Mouse (Mus musculus): ENCODE data around the gene Cd164l2.

Gene Cd164l2

GRCm38 (mm10) chr4:133223875-133224274, 11.9 kb downstream of the Cd164l2 start:
- DNase-seq, result no peak

DNA sequence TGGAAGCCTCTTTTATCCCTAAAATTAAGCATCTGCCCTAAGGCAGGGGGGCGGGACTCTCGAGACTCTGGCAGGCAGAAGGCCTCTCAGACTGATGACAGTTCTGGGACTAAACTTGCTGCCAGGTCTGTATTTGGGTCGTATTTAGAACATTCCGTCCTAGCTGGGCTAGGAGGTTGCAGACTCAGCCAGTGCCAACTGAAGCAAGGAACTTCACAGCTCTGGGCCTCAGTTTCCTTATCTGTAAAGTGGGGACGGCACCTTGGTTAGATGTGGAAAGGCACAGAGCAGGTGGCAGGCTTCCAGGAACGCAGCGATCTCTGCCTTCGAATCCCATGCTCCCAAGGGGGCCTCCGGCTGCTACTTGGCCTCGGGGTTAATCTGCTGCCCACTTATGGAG, 14.1 kb downstream of the Cd164l2 start:
- DNase-seq, result no peak

GRCm38 (mm10) chr4:133227636-133228035, 15.7 kb downstream of the Cd164l2 start:
- DNase-seq, result peak in 1 of 2 experiments; percentile 53

DNA sequence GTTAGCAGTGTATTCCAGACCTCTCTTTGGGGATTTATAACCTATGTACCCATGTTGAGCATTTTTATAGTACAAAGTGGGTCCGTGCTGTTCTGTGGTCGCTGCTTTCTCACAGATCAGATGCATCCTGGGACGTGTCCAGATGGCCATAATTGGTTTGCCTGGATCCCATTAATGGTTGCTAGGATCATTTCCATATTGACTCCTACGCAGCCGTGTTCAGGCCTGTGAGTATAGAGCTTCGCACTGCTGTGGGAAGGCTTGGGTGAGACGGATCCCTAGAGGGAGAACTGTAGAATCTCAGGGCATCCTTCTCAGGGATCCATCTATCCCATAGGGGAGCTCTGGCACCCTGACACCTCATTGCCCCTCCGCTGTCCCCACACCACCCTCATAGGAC, 17.7 kb downstream of the Cd164l2 start:
- no peak for DNase-seq

GRCm38 (mm10) chr4:133233285-133233976, 21.5 kb downstream of the Cd164l2 start:
- DNase-seq, result peak; percentile 43 to 69

DNA sequence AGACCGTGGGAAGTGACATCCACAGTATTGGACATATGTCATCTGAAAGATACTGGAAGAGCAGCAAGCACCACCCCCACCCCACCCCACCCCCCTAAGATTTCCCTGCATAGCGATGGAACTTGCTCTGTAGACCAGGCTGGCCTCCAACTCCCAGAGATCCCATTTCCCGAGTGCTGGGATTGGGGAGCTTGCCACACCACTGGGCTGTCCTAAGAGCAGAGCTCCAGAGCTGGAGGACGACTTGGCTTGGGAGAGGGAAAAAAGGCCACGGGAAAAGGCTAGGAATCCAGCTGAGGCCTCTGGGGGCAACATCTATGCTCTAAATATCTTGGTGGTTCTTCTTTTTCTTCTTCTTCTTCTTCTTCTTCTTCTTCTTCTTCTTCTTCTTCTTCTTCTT, 22.8 kb downstream of the Cd164l2 start:
- DNase-seq, result no peak

DNA sequence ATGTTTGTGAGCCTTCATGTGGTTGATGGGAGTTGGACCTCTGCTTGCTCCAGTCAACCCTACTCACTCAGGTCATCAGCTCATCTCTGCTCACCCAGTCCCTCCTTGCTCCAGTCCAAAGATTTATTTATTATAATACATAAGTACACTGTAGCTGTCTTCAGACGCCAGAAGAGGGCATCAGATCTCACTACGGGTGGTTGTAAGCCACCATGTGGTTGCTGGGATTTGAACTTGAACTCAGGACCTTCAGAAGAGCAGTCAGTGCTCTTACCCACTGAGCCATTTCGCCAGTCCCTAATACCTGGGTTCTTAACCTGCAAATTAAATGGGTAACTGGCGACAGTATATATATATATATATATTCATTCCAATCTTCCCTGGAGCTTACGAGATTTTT, 23.5 kb downstream of the Cd164l2 start:
- no peak for DNase-seq

GRCm38 (mm10) chr4:133237911-133238310, 26.0 kb downstream of the Cd164l2 start:
- DNase-seq, result no peak

DNA sequence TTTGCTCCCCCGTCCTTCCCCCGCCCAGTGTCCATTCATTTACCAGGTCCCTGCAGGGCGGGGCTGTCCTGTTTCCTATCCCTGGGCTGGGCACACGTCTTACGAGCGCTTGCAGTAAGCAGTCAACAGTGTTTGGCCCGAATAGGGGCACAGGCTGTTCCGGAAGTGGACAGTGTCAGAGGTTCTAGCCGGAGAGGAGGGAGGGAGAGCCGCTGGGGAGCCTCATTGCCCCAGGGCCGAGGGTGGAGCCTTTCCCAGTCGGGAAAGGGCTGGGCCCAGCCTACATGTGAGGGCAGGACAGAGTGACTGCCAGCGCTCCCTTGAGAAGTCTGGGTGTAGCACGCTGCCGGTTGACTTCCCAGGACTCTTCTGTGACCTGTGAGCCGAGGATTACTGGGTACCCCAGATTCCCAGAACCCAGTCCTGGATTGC, 28.6 kb downstream of the Cd164l2 start, which contains the start of gene Map3k6:
Gene Map3k6 (plus strand): TSS at position 329 of the 432 bp plus-strand sequence.
- DNase-seq, result peak; percentile 61 to 75

DNA sequence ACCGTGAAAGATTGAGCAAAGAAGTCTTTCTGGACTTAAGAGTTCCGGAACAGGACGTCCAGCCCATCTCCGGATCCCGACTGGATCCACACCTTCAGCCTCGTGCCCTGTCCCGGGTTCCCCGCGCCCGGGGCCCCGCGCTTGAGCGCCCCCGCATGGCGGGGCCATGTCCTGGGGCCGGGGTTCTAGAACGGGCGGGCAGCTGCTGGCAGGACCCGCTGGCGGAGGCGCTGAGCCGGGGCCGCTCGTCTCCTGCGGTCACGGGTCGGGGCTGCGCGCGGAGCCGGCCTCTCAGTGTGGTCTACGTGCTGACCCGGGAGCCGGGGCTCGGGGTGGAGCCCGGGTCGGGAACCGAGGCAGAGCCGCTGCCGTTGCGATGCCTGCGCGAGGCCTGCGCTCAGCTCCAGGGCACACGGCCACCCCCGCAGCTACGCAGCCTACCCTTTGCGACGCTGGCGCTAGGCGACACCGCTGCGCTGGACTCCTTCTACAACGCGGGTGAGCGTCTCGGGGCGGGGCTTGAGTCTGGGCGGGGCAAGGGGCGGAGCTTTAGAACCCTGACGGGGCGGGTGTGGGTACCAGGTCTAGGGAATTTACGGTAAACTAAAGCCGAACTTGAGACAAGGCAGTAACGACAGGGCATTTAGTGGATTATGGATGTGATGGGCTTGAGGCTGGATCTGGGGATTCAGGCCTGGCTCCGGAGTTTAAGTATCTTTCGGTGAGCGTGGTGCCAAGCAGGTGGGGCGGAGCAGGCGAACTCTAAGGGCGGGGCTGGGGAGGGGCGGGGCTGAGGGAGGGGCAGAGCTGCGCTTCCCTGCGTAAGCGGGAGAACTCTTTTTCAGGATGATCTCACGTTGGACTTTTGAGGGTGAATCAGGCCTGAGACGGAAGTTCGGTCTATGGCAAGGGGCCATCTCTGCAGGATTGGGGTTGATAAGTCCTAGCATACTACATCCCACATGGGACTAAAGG, 29.3 kb downstream of the Cd164l2 start:
- DNase-seq, result peak; percentile 96

DNA sequence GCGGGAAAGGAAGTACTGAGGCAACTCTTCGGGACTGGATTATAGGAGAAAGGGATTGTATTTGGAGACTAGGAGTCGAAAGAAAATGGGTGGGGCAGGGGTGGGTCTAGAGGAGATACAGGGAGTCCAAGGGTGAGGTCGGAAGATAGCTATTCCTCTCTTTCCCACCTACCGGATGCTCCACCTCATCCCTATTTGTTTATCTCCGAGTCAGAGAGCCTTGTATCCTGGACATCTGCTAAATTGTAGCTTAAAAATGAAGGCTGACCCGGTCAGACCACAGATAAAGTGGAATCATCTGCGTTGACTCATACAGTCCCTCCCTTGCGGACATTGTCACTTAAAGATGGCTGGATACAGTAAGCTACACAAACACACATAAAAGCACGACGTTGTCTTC, 30.0 kb downstream of the Cd164l2 start:
- DNase-seq, result no peak

- DNase-seq, result no peak
Measured at GRCm38 (mm10) chr4:133242710-133243109, 30.8 kb downstream of the Cd164l2 start.

GRCm38 (mm10) chr4:133243538-133243937, 31.6 kb downstream of the Cd164l2 start:
- peak; percentile 46 to 54 for DNase-seq

DNA sequence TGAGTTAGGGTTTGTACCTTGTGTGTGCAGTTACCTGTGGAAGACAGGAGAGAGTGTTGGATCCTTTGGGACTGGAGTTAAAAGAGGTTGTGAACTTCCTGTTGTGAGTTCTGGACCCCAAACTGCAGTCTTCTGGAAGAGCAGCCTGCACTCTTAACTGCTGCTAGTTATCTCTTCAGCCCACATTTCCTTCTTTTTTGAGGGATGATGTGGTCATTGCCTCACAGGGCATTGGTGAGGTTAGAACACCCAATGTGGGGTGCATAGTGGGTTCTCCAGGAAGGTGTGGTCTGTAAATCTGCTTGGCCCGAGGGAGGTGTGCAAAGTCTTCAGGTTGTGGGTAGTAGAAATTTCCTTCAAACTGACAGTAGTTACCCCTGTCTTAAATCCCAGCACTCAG, 32.4 kb downstream of the Cd164l2 start:
- no peak for DNase-seq

DNA sequence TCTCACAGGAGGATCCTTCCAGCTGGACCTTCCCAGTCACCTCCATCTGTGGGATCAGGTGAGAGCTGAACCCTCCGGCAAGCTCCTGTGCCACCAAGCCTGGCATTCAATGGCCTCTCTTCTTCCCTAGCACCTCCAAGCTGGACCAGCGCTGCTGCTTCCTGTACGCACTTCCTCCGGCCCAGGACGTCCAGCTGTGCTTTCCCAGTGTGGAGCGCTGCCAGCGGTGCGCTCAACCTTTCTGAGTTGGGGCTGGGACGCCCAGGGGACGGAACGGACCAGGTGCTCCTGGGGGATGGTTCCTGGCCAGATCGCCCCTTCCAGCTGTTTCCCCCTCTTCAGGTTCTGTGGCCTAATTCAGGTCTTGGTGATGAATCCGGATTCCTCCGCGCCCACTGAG, 35.1 kb downstream of the Cd164l2 start:
- DNase-seq, result peak; percentile 60 to 73

- DNase-seq, result no peak
Measured at GRCm38 (mm10) chr4:133247806-133248449, 36.0 kb downstream of the Cd164l2 start.

GRCm38 (mm10) chr4:133250609-133251008, 38.7 kb downstream of the Cd164l2 start:
- DNase-seq, result peak; percentile 91 to 92

- DNase-seq, result peak; percentile 61 to 74
Measured at GRCm38 (mm10) chr4:133251214-133251613, 39.3 kb downstream of the Cd164l2 start.

DNA sequence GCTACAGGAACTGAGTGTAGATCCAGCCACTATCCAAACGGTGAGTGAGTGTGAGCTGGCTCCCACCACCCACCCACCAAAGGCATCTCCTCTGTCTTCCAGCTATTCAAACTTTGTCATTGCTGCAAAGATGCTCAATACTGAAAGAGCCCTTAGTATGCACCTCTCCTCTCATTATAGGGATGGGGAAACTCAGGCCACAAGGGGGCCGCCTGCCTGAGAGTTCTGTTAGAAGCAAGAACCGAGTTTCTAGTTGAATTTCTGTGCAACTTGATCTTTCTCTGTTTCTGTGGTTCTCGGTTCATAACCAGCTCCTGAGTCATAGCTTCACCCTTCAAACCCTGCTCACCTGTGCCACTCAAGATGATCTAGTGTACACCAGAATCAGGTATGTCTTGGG, 40.2 kb downstream of the Cd164l2 start:
- peak; percentile 44 to 53 for DNase-seq

- DNase-seq, result peak; percentile 23 to 38
Measured at GRCm38 (mm10) chr4:133253412-133253811, 41.5 kb downstream of the Cd164l2 start.

DNA sequence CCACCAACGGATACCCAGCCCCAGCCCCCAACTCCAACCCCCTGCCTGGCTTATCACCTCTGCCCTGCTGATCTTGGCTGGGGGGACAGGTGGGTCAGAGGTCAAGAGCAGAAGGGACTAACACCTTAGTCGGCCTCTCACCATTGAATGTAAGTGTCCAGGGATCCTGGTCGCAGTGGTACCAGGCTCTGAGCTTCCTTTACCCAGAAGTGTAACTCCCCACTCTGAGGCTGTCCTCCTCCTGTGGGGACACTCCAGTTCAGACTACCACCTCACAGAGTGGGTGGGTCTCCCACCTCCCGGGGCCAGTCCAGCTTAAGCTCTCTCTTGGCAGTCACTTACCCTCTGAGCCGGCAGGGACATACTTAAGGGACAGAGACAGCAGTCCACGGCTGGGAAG, 43.5 kb downstream of the Cd164l2 start:
- DNase-seq, result no peak

DNA sequence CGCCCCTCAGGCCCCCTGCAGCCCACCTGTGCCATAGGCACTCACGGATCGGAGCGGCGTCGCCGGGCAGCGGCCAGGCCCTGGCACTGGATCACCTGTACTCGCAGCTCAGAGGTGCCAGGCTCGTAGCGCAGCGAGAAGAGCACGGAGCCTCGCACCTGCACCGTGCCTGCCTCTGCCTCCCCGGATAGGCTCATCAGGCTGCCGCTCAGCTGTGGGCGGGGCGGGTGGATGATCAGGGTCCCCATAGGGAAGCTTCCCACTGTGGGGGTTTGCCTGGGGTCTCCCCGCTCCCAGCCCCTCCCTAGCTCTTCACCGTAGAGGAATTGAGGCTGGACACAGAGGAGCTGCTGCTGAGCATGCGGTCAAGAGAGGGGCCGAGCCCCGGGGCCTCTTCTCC, 44.9 kb downstream of the Cd164l2 start:
- DNase-seq, result peak; percentile 43 to 54

DNA sequence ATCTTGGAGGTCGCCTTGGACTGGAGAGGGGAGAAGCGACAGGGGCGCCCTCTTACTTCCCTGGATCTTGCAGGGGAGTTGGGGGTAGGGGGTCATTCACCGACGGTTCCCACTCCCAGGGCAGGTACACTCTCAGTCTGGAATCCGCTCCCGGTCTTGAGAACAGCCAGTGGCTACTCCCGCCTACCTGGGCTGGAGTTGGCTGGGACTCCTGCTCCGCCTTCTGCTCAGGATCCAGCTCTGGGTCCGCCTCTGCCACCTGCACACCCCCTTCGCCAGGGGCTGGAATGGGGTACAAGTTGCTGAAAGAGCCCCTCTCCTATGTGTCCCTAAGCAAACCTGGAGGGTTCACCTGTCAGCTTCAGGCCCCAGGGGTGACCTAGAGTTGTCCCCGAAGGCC, 45.3 kb downstream of the Cd164l2 start:
- peak; percentile 46 to 67 for DNase-seq

Data from kidney, postnatal 4 days (tissue).